Mouse (Mus musculus) thymus, postnatal 25 days (tissue): ENCODE data around the gene Kif13a.

Experiments
- DNase-seq: peaks from one replicate; pipeline ENCODE4 v3.0.0; 2022

Kif13a gene

DNA sequence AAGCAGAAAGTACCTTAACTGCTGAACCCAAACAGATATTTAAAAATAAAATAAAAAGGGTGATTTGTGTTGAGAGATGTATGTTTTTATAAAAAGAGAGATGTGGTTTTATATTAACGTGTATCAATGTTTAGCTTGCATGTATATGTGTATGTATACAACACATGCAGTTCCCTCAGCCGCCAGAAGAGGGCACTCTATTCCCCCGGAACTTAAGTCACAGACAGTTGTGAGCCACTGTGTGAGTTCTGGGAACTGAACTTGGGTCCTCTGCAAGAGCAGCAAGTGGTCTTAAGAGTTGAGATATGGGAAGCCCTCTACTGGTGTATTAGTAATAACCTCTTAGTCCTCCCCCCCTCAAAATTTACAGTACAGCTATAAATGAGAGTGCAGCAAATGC, 96.7 kb downstream of the Kif13a start:
- peak; percentile 34 for DNase-seq

DNA sequence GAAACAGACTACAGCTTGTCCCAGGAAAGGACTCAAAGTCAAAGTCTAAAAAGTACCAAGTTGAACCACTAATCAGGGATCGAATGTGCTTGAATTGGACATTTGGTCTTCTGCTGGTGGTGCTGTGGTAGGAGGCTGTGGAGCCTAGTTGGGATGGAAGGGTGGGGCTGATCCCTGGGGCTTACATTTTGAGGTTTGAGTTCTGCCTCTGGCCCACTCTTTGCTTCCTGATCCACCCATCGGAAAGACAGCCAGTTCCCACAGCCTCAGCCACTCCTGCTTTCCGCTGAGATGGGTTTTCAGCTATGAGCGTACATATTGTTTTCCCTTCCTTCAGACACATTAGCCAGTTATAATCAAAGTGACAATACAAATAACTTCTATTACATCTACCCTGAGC, 106.4 kb downstream of the Kif13a start:
- DNase-seq: no peak

GRCm38 (mm10) chr13:46822200-46822599, 107.5 kb downstream of the Kif13a start:
- no peak for DNase-seq

GRCm38 (mm10) chr13:46819729-46820223, 109.9 kb downstream of the Kif13a start:
- no peak for DNase-seq

DNA sequence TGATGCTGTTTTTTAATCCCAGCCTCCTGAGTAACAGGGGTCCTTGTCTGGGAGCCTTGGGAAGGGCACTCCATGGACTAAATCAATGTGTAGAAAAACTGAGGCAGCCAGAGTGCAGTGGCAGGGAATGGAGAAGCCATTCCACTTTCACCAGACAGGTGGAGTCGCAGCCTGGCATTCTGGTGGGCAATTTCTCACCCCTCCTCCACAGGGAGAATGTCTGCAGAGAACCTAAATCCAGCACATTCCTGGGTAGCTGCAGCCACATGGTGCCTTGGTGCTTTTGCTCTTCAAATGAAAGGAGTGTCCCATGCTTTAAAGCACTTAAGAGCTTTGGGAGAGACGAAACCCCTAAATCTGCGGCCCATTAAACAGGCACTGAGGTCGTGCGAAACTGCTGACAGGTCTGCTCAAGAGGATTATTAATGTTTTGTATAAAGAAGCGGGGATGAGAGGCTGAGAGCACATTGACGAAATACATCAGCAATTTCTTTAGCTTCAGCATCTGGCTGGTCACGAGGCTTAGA, 110.4 kb downstream of the Kif13a start:
- no peak for DNase-seq

GRCm38 (mm10) chr13:46818374-46818773, 111.3 kb downstream of the Kif13a start:
- DNase-seq: no peak

GRCm38 (mm10) chr13:46812648-46813184, 117.0 kb downstream of the Kif13a start:
- DNase-seq: no peak

DNA sequence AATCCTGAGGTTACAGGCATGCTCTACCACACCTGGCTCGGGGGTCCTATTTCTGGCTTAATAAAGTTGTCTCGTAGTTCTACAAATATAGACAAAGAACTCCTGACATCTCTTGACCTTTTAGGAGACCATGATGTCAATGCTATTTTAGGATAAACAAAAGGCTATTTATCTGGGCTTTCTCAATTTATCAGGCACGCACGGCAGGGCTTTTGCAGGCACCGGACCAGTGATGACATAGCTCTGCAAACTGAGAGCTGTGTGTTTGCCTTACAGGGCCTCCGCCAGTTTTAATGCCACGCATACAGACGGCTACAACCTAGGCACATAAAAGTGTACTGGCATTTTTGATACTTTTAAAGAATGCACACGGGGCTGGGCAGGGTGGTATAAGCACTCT, 118.0 kb downstream of the Kif13a start:
- no peak for DNase-seq

- no peak for DNase-seq
Measured at GRCm38 (mm10) chr13:46810613-46811012, 119.1 kb downstream of the Kif13a start.

GRCm38 (mm10) chr13:46810098-46810497, 119.6 kb downstream of the Kif13a start:
- peak; percentile 16 for DNase-seq

GRCm38 (mm10) chr13:46807901-46808300, 121.8 kb downstream of the Kif13a start:
- no peak for DNase-seq

DNA sequence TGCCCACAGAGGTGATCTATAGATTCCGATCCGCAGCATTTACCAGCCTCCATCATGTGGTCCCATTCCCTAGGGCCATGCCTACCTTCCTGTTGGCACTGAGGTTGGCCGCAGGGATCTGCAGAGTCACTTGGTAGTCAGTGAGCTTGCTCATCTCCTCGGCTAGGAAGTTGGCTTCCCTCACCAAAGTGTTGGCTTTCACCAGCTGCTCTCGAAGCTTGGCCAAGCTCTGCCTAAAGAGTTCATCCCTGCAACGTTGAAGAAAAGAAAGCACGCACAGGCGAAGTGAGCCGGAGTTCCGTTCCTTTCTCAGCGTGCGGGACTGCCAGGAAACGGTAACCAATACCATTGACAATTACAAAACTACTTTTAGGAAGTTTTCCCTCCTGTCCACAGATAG, 128.5 kb downstream of the Kif13a start:
- DNase-seq: no peak

- peak; percentile 70 for DNase-seq
Measured at GRCm38 (mm10) chr13:46798156-46798555, 131.5 kb downstream of the Kif13a start.

DNA sequence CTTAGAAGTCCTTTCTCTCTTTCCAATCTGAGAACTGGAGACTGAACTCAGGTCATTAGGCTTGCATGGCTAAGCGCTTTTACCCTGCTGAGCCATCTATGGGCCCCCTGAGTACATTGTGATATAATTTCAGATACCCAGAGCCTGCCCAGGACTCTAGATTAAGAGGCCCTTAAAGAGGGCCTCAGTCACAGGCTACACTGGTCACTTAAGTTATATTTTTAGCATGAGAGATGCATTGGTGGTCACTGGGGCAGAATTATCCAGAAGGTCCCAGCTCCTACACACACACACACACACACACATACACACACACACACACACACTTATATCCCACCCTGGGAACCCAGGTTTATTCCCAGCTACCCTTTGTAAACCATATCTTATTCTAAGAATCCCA, 133.3 kb downstream of the Kif13a start:
- no peak for DNase-seq

DNA sequence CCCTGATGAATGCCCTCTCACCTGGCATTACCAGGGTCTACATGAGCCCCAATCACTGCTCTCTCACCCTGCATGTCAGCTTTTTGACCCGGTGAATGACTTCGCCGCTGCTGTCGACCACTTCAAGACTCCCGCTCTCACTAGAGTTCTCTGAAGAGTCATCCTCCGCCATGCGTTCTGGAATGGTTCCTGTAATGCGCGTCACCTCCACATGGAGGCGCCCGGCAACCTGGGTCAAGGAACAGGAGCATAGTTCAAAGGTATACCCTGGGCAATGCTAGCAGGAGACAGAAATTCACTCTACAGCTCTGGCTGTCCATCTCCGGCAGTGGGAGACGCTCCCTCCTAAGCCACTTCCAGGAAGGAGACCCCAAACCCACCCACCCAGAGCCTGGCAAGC, 135.8 kb downstream of the Kif13a start:
- DNase-seq: peak; percentile 29

DNA sequence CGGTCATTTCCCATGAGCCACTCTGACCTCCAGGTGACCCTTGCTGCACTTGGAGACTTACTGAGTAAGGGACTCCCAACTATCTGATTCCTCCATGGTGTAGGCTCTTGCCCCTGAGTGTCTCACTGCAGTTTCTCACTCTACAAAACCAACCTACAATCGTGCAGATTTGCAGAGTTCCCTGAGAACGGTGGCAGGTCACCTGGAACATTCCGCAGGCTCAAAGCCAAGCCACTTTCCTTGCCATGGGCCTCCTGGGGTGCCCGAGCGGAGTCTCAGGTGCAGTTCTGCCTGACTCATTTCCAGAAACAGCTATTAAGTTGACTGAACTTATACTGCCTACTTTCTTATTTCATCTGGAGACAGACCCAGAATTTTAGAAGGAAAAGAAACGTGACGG, 141.2 kb downstream of the Kif13a start:
- DNase-seq: no peak

- no peak for DNase-seq
Measured at GRCm38 (mm10) chr13:46786836-46787235, 142.8 kb downstream of the Kif13a start.

- no peak for DNase-seq
Measured at GRCm38 (mm10) chr13:46786064-46786561, 143.6 kb downstream of the Kif13a start.

- no peak for DNase-seq
Measured at GRCm38 (mm10) chr13:46780379-46780778, 149.3 kb downstream of the Kif13a start.

DNA sequence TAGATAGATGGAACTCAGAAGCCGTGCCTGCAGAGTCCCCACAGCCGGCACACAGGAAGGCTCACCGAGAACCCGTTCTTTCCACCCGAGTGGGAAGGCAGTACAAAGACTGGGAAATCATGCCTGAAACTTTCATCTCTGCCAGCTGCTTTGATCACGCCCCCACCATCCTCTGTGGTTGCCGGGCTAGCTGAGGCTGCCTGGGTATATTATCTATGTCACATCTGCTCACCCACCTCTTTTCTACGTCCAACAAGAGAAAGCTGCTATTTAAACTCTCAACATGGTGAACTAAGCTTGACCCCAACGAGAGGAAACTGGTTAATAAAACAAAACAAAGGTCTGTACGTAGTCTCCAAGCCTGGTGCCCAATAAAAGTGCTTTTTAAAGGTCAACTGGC, 149.8 kb downstream of the Kif13a start:
- peak; percentile 81 for DNase-seq

DNA sequence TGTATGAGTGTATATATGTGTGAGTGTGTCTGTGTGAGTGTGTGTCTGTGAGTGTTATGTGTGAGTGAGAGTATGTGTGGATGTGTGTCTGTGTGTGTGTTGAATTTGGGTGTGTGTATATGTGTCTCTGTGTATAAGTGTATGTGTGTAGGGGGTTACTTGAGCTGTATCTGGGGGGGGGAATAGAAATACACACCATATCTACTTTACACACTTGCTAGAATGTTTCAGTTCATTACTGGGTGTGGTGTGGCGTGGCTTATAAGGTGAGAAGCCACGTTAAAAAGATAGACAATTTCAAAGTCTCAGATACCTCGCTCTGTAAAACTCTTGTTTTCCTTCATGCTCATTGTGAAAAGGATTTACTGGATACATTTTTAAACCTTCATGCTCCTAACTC, 152.2 kb downstream of the Kif13a start:
- no peak for DNase-seq

GRCm38 (mm10) chr13:46776636-46777305, 152.9 kb downstream of the Kif13a start:
- no peak for DNase-seq

GRCm38 (mm10) chr13:46774998-46775397, 154.7 kb downstream of the Kif13a start:
- DNase-seq: no peak

DNA sequence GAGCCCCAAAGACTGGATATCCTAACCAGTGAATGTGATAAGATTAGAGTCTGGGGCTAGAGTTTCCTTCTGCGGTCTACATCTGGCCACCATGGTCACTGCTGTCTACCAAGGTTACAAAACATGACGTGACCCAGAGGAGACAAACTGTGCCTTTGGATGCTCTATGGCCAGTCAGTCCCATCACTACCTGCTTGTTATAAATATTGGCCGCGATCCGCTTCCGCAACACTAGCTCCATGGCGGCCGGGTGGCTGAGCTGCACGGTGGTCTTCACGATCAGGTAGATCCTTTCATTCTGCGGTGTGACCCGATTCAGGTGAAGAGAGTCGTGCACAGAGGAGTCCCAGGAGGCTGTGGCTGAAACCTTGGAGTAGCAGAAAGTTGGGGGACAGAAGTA, 157.1 kb downstream of the Kif13a start:
- no peak for DNase-seq
